9 mouse cellular contexts compared by ENCODE assay signal in genomic region chr16:6839299-6839995, GRCm38 (mm10).
A peak's percentile ranks its signal among the peaks of the same experiment; 100 is the strongest.
DNase-seq lines count a peak whose midpoint lies in the region; ATAC-seq and TF ChIP-seq lines count a peak whose summit lies in the region.
"Had no signal": no experiment of that assay in that cellular context is flagged by ENCODE, and none has a peak within 500 bp of the region (broad histone marks: within the 10 kb centered on the region; RNA-seq: fewer than 3 reads in every experiment).

No protein-coding gene starts in this region.

- H3K27ac ChIP-seq in intestine, embryonic 14.5 days (ENCODE audit: low read depth): no peak overlapping the region
- H3K27ac ChIP-seq in left cerebral cortex, adult 2 months: no peak overlapping the region
- no peak overlapping the region for H3K27ac ChIP-seq in midbrain, embryonic 10.5 days (replicated peaks)
- H3K27ac ChIP-seq: embryonic facial prominence, embryonic 15.5 days had no signal

- ATAC-seq in intestine, embryonic 14.5 days (replicated peaks; ENCODE audit: low FRiP score, low TSS enrichment, low read depth): no peak

- no peak overlapping the region for H3K9ac ChIP-seq in intestine, embryonic 14.5 days (ENCODE audit: low read length)
- H3K9ac ChIP-seq: embryonic facial prominence, embryonic 15.5 days had no signal

- intact Hi-C loops in gastrocnemius, postnatal 14 days (cut with DNase I; ENCODE audit: low total_unique reads): no loop called here
- intact Hi-C loops in left cerebral cortex, adult 2 months (cut with DNase I): loop anchor here (5.0 kb wide), 1 partner anchor 198 kb away; no protein-coding TSS in a partner anchor

- H3K4me3 ChIP-seq in intestine, embryonic 14.5 days (ENCODE audit: low read depth, low read length): no peak overlapping the region
- no peak overlapping the region for H3K4me3 ChIP-seq in left cerebral cortex, adult 2 months
- no peak overlapping the region for H3K4me3 ChIP-seq in midbrain, embryonic 10.5 days
- H3K4me3 ChIP-seq: embryonic facial prominence, embryonic 15.5 days had no signal

- H3K36me3 ChIP-seq in intestine, embryonic 14.5 days (ENCODE audit: control insufficient read depth, insufficient read depth, low read length): no peaks in the 10 kb centered on the region
- H3K36me3 ChIP-seq in midbrain, embryonic 10.5 days: no peaks in the 10 kb centered on the region
- H3K36me3 ChIP-seq: embryonic facial prominence, embryonic 15.5 days had no signal

- H3K4me1 ChIP-seq in intestine, embryonic 14.5 days (replicated peaks; ENCODE audit: control insufficient read depth, insufficient read depth, low read length): no peaks in the 10 kb centered on the region
- peaks cover 39% of the 10 kb centered on the region for H3K4me1 ChIP-seq in midbrain, embryonic 10.5 days
- H3K4me1 ChIP-seq: embryonic facial prominence, embryonic 15.5 days had no signal

- WGBS in intestine, embryonic 14.5 days: 35% methylated on average over 15 of the region's 15 CpGs
- 41% methylated on average over 15 of the region's 15 CpGs for WGBS in midbrain, embryonic 10.5 days

- TF ChIP-seq CTCF in left cerebral cortex, adult 2 months (IDR thresholded peaks at IDR 0.05): peak; percentile 78

- H3K4me2 ChIP-seq in intestine, embryonic 14.5 days (ENCODE audit: low read length): no peak overlapping the region
- H3K4me2 ChIP-seq: embryonic facial prominence, embryonic 15.5 days had no signal

- no peaks in the 10 kb centered on the region for H3K9me3 ChIP-seq in intestine, embryonic 14.5 days (ENCODE audit: control insufficient read depth, low read length)
- no peaks in the 10 kb centered on the region for H3K9me3 ChIP-seq in midbrain, embryonic 10.5 days (replicated peaks)
- H3K9me3 ChIP-seq: embryonic facial prominence, embryonic 15.5 days had no signal

- peak; percentile 32 for DNase-seq in adipocyte (ENCODE audit: low spot score)
- DNase-seq in cerebellum, postnatal 4 days (ENCODE audit: low spot score in 2 of 2): peak; percentile 34 to 68
- peak; percentile 42 for DNase-seq in gastrocnemius, postnatal 14 days
- DNase-seq in intestine, embryonic 14.5 days (ENCODE audit: low spot score): peak; percentile 69
- peak; percentile 55 to 67 for DNase-seq in left cerebral cortex, adult 2 months (ENCODE audit: extremely low spot score in 1 of 2, low spot score in 2 of 2)
- peak; percentile 69 for DNase-seq in midbrain, embryonic 10.5 days (ENCODE audit: low spot score)
- DNase-seq in right cerebral cortex, postnatal 4 days: peak; percentile 64
- no peak for DNase-seq in thymus, postnatal 14 days

- no peaks in the 10 kb centered on the region for H3K27me3 ChIP-seq in intestine, embryonic 14.5 days (replicated peaks; ENCODE audit: control insufficient read depth, insufficient read depth, low read length)
- peaks cover 5% of the 10 kb centered on the region for H3K27me3 ChIP-seq in midbrain, embryonic 10.5 days (ENCODE audit: low read depth, poor library complexity, severe bottlenecking)
- H3K27me3 ChIP-seq: embryonic facial prominence, embryonic 15.5 days had no signal
